ENCODE assay signal across 14 mouse cellular contexts in genomic region chr13:20047926-20048836, GRCm38 (mm10). TPM values are rescaled to one million over a fixed set of nuclear protein-coding genes. Genes with fewer than 3 reads are reported as not detected.
A peak's percentile ranks its signal among the peaks of the same experiment; 100 is the strongest.
DNase-seq lines count a peak whose midpoint lies in the region; ATAC-seq and TF ChIP-seq lines count a peak whose summit lies in the region.
"Had no signal": no experiment of that assay in that cellular context is flagged by ENCODE, and none has a peak within 500 bp of the region (broad histone marks: within the 10 kb centered on the region; RNA-seq: fewer than 3 reads in every experiment).

No protein-coding gene starts in this region.

- H3K9ac ChIP-seq in forebrain, embryonic 11.5 days (ENCODE audit: low read length) = no peak overlapping the region
- no peak overlapping the region for H3K9ac ChIP-seq in midbrain, embryonic 13.5 days (replicated peaks)
- H3K9ac ChIP-seq: embryonic facial prominence, embryonic 13.5 days had no signal

- DNase-seq in gastrocnemius, adult 2 months = no peak
- no peak for DNase-seq in gastrocnemius, postnatal 25 days
- peak; percentile 79 for DNase-seq in 3T3-L1 (ENCODE audit: low read depth, low spot score)
- DNase-seq in forebrain, embryonic 11.5 days (ENCODE audit: low spot score) = peak; percentile 55
- DNase-seq in embryonic facial prominence, embryonic 10.5 days (ENCODE audit: low spot score) = no peak
- DNase-seq in gastrocnemius, postnatal 36 days = no peak
- no peak for DNase-seq in kidney, postnatal 14 days
- DNase-seq: cerebellum, adult 9-11 months; spleen, adult 18-20 months had no signal

- no peaks in the 10 kb centered on the region for H3K36me3 ChIP-seq in forebrain, embryonic 11.5 days (ENCODE audit: control insufficient read depth, insufficient read depth, low read length)
- no peaks in the 10 kb centered on the region for H3K36me3 ChIP-seq in midbrain, embryonic 13.5 days
- no peaks in the 10 kb centered on the region for H3K36me3 ChIP-seq in embryonic facial prominence, embryonic 10.5 days (replicated peaks)
- H3K36me3 ChIP-seq: embryonic facial prominence, embryonic 13.5 days had no signal

- ATAC-seq in forebrain, embryonic 11.5 days (replicated peaks; ENCODE audit: low FRiP score) = peak; percentile 57
- ATAC-seq in midbrain, embryonic 13.5 days = peak; percentile 49; the same call in 1 of the 2 replicates
- ATAC-seq: activated CD4-positive, CD25-positive, alpha-beta regulatory T cell, adult 4 months had no signal

- no peaks in the 10 kb centered on the region for H3K27me3 ChIP-seq in forebrain, embryonic 11.5 days (ENCODE audit: control insufficient read depth, insufficient read depth, low read length)
- H3K27me3 ChIP-seq in midbrain, embryonic 13.5 days = 0 out of 2 replicates have a peak, but pooled peaks cover 3% of the 10 kb centered on the region
- H3K27me3 ChIP-seq in embryonic facial prominence, embryonic 10.5 days (replicated peaks; ENCODE audit: low read depth, poor library complexity, severe bottlenecking) = 0 out of 2 replicates have a peak, but pooled peaks cover 6% of the 10 kb centered on the region

- 40% methylated on average over 14 of the region's 14 CpGs for WGBS in forebrain, embryonic 11.5 days
- WGBS in midbrain, embryonic 13.5 days = 40% methylated on average over 14 of the region's 14 CpGs
- WGBS in embryonic facial prominence, embryonic 10.5 days = 53% methylated on average over 14 of the region's 14 CpGs

- intact Hi-C loops in gastrocnemius, adult 2 months (cut with DNase I) = no loop called here
- intact Hi-C loops in gastrocnemius, postnatal 36 days (cut with DNase I) = no loop called here

- peaks cover 4% of the 10 kb centered on the region; the same call in 1 of the 2 replicates for H3K4me1 ChIP-seq in forebrain, embryonic 11.5 days (replicated peaks; ENCODE audit: control insufficient read depth, insufficient read depth, low read length)
- peaks cover 17% of the 10 kb centered on the region for H3K4me1 ChIP-seq in midbrain, embryonic 13.5 days (replicated peaks)
- H3K4me1 ChIP-seq in embryonic facial prominence, embryonic 10.5 days = peaks cover 5% of the 10 kb centered on the region; the same call in 1 of the 2 replicates
- H3K4me1 ChIP-seq: embryonic facial prominence, embryonic 13.5 days had no signal

- TF ChIP-seq CTCF in gastrocnemius, adult 2 months (IDR thresholded peaks at IDR 0.05) = no peak

- peak overlapping the region; percentile 15; the same call in 1 of the 2 replicates for H3K4me2 ChIP-seq in forebrain, embryonic 11.5 days (ENCODE audit: low read depth, low read length, severe bottlenecking)
- H3K4me2 ChIP-seq in midbrain, embryonic 13.5 days (replicated peaks) = peak overlapping the region; percentile 30; the same call in 1 of the 2 replicates
- H3K4me2 ChIP-seq: embryonic facial prominence, embryonic 13.5 days had no signal

- no peaks in the 10 kb centered on the region for H3K9me3 ChIP-seq in forebrain, embryonic 11.5 days (ENCODE audit: control insufficient read depth, low read length)
- no peaks in the 10 kb centered on the region for H3K9me3 ChIP-seq in midbrain, embryonic 13.5 days
- no peaks in the 10 kb centered on the region for H3K9me3 ChIP-seq in embryonic facial prominence, embryonic 10.5 days
- H3K9me3 ChIP-seq: embryonic facial prominence, embryonic 13.5 days had no signal

- peak overlapping the region; percentile 49 for H3K4me3 ChIP-seq in gastrocnemius, adult 2 months
- H3K4me3 ChIP-seq in forebrain, embryonic 11.5 days (ENCODE audit: low read depth, low read length) = no peak overlapping the region
- no peak overlapping the region for H3K4me3 ChIP-seq in midbrain, embryonic 13.5 days (replicated peaks)
- no peak overlapping the region for H3K4me3 ChIP-seq in embryonic facial prominence, embryonic 10.5 days
- H3K4me3 ChIP-seq: embryonic facial prominence, embryonic 13.5 days had no signal

- no peak overlapping the region for H3K27ac ChIP-seq in gastrocnemius, adult 2 months
- no peak overlapping the region for H3K27ac ChIP-seq in forebrain, embryonic 11.5 days (ENCODE audit: low read depth, low read length)
- no peak overlapping the region for H3K27ac ChIP-seq in midbrain, embryonic 13.5 days
- no peak overlapping the region for H3K27ac ChIP-seq in embryonic facial prominence, embryonic 10.5 days (replicated peaks)
- H3K27ac ChIP-seq: embryonic facial prominence, embryonic 13.5 days; macrophage had no signal

RNA-seq across cellular contexts. Expression of gene Elmo1, which starts 42.2 kb away (rescaled TPM):
- total RNA-seq in gastrocnemius, adult 2 months (2021) = 1 to 10 TPM; 4.1 to 4.3 TPM
- 1 to 10 TPM; 4.8 to 6.0 TPM for total RNA-seq in gastrocnemius, postnatal 25 days (2021)
- polyA plus RNA-seq in forebrain, embryonic 11.5 days (2014; fragmentation: Nextera tagmentation; extraction: Ambion mirVana) = 12.3 and 12.8 TPM in 2 replicates
- polyA plus RNA-seq in midbrain, embryonic 13.5 days (2015; fragmentation: Nextera tagmentation; extraction: Ambion mirVana) = 36.5 and 40.0 TPM in 2 replicates
- polyA plus RNA-seq in embryonic facial prominence, embryonic 10.5 days (2016; fragmentation: Nextera tagmentation; extraction: Ambion mirVana) = 9.0 and 9.8 TPM in 2 replicates
- total RNA-seq in gastrocnemius, postnatal 36 days (2021) = 1 to 10 TPM; 4.3 to 5.2 TPM
- polyA plus RNA-seq: C2C12 had no signal

Comparison
In these comparisons a context has a peak if more than half of its experiments do, and no peak if none do; other contexts are left out.
1. DNase-seq: peak in 3T3-L1 (single experiment) and forebrain, embryonic 11.5 days (single experiment); none in gastrocnemius, adult 2 months (single experiment), gastrocnemius, postnatal 25 days (single experiment), embryonic facial prominence, embryonic 10.5 days (single experiment), gastrocnemius, postnatal 36 days (0 of 2) and kidney, postnatal 14 days (single experiment).